Mouse (Mus musculus): ENCODE results near the gene Agbl3.

Gene Agbl3

DNA sequence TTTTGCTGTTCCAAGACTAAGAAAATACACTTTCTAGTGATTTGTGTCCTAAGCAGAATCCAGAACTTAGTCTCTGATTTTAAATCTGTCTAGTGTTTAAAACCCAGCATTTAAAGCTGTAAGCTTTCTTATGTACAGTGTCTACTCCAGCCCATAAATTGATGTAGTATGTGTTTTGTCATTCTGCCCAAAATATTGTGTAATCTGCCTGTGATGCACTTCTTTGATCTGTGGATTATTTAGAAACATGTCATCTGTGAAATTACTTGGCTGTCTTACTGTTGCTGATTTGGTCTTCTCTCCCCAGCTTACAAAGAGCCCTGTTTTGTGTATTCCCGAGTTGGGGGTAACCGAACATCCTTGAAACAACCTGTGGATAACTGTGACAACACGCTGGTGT is 17.7 kb downstream of the Agbl3 start:
- DNase-seq, result no peak

DNA sequence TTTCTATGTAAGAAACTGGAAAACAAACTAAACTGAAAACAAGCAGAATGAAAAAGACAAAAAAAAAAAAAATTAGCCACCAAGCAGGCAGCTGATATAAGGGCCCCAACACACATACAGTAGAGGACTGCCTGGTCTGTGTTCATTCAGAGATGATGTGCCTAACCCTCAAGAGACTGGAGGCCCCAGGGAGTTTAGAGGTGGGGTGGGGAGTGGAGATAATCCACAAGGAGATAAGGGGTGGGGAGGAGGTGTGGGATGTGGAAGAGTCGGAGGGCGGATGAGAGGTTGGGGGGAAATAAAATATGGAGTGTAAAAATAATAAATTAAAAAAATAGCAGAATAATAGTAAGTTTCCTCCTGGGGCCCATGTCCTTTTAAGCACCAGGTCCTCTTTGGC is 25.4 kb downstream of the Agbl3 start:
- DNase-seq, result no peak

- DNase-seq, result no peak
These were observed 30.4 kb downstream of the Agbl3 start for GRCm38 (mm10) chr6:34810651-34811050.

DNA sequence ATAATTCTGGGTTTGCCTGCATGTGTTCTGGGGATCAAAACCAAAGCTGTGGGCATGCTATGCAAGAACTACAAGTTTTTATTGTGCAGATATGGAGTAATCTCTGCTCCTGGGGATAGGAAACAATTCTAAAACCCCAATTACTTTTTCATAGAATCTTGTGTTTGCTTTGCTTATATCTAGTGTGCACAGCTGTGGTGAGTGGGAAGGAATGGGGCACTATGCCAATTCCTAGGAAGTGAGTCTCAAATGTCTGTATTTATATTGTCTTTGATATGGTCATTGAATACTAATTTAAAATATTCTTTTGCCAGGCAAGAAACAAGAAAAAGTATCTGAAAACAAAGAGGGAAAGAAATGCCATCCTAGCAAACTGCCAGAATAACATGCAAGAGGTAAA is 44.2 kb downstream of the Agbl3 start:
- no peak for DNase-seq

GRCm38 (mm10) chr6:34832352-34832751 is 52.1 kb downstream of the Agbl3 start:
- no peak for DNase-seq

DNA sequence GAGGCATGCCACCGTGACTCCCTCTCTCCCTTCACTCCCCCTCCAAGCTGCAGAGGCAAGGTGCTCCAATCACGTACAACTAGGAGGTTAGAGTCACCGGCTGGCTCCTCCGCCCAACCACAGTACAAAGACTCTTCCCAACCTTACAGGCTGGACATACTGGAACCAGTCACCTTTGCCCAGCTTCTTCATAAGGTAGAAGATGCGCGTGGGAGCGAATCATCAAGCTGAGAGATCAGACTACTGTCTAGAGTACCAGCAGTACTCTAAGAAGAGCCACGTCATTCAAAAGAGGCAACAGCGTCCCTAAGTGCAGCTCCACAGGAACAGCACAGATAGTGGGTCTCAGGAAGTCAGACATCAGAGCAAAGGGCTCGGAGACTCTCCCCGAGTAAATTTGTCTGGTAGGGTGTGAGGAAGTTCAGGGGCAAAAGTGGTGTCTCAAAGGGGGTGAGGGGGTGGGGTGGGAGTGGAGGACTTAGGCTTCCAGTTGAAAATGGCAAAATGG is 81.4 kb downstream of the Agbl3 start:
- DNase-seq, result no peak

- no peak for DNase-seq
These were observed 82.1 kb downstream of the Agbl3 start for GRCm38 (mm10) chr6:34862381-34862780.

DNA sequence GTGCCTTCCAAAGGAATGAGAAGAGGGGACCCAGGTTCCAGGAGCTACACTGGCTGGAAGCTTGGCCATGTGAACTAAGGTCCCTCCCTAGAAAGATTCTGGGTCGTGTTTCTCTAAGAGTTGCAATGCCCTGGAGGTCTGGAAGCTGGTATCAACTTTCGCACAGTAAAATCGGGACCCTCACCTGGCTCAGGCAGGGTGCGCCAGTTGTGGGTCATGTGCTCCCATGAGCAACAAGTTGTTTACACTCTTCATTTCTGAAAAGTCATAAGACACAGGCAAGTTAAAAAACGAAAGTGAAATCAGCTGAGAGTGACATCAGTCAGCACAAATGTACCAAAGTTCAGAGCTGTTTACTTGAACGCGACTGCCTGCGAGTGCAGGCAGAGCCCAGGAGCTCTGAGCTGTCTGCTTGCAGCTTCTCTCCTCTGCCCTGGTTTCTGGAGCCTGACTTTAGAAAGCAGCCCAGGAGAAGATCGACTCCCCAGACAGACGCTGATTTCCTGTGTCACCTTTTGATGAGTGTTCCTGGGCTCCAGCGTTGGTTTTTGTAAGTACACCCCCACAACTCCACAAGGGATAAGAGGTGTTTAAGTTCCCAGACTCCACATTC is 82.7 kb downstream of the Agbl3 start, which contains the start of gene Tmem140:
Gene Tmem140 (plus strand): TSS at position 356 of the 613 bp plus-strand sequence.
- no peak for DNase-seq

- DNase-seq, result no peak
These were observed 83.7 kb downstream of the Agbl3 start for GRCm38 (mm10) chr6:34863786-34864514.

DNA sequence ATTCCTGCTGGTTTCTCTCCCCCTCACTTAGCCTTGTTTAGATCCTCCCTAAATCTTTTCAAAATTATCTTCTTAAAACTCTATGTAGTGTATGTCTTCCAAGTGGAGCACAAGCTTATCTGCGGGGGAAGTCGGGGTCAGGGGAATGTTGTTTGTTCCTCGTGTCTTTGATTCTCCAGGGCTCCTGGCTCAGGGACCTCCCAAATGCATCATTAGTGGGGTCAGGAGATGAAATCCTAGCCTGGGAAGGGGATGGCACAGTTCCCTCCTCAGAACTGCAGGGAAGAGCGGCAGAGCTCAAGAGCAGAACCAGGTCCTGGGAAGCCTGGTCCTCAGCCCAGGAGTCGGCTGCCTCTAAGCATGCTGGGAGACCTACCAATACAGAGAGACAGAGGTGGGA is 85.0 kb downstream of the Agbl3 start:
- no peak for DNase-seq

DNA sequence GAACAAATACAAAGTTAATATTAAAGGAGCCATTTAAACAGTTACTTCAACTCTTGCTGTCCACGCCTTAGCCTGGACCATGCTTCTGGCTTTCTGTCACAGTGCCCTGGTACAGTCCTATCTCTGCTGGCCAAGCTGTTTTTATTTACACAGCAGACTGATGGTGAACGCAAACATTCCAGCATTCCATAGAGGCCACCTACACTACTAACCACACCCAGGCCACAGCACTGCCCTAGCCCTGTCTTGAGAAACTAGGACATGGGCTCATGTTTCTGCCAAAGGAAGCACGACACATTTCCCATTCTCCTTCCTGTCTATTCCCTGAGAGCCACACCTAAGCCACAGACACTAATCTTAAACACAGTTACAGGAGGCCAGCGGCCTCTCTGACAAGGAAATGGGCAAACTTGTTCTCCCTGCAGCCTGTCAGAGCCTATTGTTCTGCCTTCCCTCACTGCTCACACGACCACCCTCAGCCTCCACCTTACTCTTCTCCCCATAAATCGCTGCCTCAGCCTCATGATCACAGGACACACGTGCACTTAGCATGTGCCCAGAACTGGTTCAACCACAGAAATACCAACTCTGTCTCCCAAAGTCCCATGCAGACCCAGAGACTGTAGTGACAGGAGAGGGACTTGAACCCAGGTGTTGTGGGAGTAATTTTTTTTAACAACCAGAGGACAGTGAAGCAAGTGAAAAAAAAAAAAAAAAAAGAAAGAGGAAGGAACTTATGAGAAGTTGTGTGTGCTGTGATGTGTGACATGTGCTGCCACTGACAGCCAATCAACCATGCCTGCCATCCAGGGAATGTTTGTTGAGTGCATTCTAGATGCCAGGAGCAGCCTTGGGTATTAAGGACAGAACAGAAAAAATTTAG is 85.7 kb downstream of the Agbl3 start:
- DNase-seq, result no peak

- no peak for DNase-seq
These were observed 86.6 kb downstream of the Agbl3 start for GRCm38 (mm10) chr6:34866786-34867185.

- no peak for DNase-seq
These were observed 87.2 kb downstream of the Agbl3 start for GRCm38 (mm10) chr6:34867301-34867994.

- DNase-seq, result no peak
These were observed 87.7 kb downstream of the Agbl3 start for GRCm38 (mm10) chr6:34867995-34868350.

- DNase-seq, result no peak
These were observed 88.4 kb downstream of the Agbl3 start for GRCm38 (mm10) chr6:34868507-34869217.

DNA sequence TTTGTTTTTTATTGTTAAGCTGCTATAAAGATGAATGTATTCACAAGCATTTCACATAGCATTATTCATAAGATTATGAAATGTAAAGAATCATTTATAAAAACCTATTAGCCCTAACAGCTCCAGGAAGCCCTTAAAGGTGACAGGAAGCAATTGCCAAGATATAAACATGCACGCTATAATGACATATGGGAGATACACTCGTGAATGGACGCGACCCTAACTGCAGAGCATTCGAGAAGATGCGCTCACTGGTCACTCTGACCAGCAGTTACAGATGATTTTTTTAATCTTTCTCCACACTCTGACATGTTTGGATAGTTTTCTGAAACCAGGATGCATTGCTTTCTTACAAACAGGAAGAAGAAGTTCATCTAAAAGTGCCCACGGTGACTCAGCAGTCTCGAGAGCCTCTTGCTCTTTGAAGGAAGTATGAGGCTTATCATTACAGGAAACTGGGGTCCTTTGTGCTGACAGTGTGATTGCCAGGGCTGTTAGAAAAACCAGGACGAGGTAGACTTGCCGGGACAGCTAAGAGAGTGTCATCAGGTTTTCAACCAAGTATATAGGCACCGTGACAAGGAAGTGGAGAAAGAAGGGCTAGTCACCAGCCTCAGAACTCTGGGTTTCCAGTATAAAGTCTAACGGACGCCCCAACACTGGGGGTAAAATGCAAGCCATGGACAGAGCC is 89.1 kb downstream of the Agbl3 start:
- DNase-seq, result no peak

DNA sequence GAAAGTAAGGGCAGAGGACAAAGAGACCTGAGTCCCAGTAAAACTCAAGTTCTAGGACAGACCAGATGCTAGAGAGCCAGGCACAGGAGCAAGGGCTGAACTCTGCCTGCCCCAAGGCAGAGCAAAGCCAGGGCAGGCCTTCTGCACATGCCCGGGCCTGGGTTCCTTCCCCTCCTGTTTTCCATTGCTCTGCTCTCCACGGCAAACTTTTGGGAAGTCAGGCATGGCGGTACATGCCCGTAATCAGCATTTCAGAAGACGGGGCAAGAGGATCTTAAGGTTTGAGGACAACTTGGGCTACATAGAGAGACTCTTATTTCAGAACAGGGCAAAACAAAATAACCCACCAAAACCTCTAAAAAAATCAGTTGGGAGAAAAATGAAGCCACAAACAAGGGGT is 89.9 kb downstream of the Agbl3 start:
- DNase-seq, result no peak

DNA sequence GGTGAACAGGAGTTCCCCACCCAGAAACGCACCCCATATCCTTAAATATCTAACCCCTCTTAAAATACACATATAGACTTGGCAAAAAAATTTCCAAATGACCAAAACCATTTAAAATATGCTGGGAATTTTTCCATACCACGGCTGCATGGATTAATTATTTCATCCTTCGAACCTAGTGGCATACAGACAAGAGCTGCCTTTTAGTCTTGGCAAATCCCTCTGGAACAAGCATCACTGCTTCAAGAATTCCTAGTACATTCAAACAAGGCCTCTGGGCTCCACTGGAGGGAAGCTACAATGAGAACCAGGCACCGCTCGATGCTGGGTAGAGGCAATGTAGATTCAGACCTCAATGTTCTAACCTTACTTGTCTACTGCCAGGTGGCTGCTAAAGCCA is 90.5 kb downstream of the Agbl3 start:
- no peak for DNase-seq

DNA sequence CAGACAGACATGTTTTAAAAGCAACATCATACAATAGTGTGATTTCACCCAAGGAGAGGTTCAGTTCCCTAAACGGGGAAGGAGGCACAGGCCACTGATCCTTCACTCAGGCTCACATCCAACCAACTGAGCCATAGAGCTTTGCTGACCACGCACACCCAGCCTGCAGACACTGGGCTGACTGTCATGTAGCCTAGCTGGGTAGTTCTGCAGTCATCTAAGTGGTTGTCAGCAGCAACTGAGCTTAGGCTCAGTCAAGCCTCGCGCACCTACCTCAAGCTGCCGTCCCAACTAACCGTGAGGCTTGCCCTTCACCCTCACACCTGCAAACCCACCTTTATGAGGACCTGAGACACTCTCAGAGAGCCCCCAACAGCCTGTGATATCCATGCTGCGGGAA is 91.7 kb downstream of the Agbl3 start:
- DNase-seq, result no peak

DNA sequence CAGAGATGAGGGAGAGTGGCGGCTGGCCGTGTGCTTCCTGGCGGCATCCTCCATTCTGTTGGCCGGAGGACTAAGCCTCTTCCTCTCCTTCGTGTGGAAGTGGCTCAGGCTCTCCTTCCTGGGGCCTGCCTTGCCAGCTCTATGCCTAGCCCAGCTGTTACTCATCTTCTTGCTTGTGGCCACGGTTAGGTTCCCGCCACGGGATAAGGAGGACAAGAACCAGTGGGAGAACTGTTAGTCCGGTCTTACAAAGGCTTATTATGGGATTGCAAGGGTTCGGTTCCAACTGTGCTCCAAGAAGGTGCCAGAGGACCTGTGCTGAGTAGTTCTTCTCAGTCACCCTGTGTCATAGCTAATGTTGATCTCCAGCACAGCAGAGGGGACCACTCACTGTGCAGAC is 92.6 kb downstream of the Agbl3 start:
- no peak for DNase-seq

DNA sequence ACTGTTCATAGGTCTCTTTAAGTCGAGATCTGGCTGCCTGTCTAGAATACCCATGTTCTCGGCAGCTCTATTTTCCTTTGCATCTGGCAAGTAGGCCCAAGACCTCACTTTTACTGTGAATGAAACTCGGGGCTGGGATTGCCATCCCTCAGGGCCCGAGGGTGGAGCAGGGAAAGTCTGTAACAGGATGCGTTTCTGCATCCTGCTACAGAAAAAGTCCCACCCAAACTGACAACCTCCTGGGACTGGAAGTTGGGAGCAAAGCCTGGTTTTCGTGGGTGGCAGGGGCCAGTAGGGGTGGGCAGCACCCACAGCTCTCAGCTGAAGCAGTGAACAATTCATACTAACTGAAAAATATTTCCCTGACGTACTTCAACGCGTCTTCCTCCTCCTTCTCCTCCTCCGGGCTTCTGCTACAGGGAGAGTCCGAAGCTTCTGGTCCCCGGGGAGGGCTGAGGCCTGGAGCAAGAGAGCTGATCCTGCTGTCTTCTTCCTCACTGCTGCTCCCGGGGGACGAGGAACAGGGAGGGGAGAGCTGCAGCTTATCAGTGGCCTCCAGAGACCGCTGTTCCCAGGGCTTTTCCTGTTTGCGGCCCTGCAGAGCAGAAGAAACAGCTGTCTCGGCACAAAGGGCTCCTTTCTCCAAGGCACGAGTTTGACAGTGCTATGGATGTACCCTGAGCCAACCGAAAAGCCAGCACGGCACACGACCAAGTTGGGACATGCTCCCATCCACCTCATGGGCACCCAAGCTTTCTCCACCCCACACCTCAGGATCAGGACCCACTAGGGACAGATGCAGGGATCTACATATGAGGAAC is 94.1 kb downstream of the Agbl3 start:
- DNase-seq, result peak in 1 of 2 experiments; percentile 31
